Comparison of ENCODE assay signal across 19 mouse cellular contexts in the genomic region with DNA sequence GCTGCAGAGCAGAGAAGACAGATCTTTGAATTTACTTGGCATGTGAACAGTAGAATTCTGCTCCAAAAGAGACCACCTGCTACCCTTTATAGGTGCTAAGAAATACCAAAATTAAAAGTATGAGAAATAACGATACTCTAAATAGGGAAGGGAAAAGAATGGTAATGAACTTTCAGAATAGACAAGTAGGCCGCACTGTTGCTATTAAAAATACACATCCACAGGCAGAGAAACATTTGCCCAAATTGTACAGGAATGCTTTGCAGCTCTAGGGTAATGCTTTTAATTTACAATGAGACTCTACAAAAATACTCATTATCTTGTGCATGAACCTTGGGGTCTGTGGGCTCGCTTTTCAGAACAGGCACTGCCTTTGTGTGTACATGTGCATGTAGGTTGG.
DNase-seq lines count a peak whose midpoint lies in the region; ATAC-seq lines count a peak whose summit lies in the region.
"Had no signal": no experiment of that assay in that cellular context is flagged by ENCODE, and none has a peak within 500 bp of the region (broad histone marks: within the 10 kb centered on the region; RNA-seq: fewer than 3 reads in every experiment).

No protein-coding gene starts in this region.

- peak; percentile 89 for ATAC-seq in frontal cortex, adult (ENCODE audit: low TSS enrichment)
- ATAC-seq: activated CD4-positive, CD25-positive, alpha-beta regulatory T cell, adult 4 months; forebrain, embryonic 14.5 days; forebrain, embryonic 16.5 days; Patski had no signal

- DNase-seq in frontal cortex, postnatal 36 days (ENCODE audit: low spot score in 2 of 2), result no peak
- DNase-seq in A20 (ENCODE audit: low read depth, low spot score), result peak; percentile 35
- DNase-seq in brain, adult 2 months (ENCODE audit: low read depth, low spot score), result peak; percentile 35
- no peak for DNase-seq in cerebellum, adult 9-10 months
- no peak for DNase-seq in lung, postnatal 10 days
- DNase-seq: adrenal gland, adult 8-10 months; adrenal gland, postnatal 14 days; adrenal gland, postnatal 36 days; cerebellum, adult 11 months; cerebellum, adult 18-20 months; cerebellum, adult 8-10 months; cerebellum, postnatal 10 days; cerebellum, postnatal 25 days; embryo, embryonic 11 days had no signal

Comparison
In these comparisons a context has a peak if more than half of its experiments do, and no peak if none do; other contexts are left out.
1. DNase-seq: peak in A20 (single experiment) and brain, adult 2 months (single experiment); none in frontal cortex, postnatal 36 days (0 of 2), cerebellum, adult 9-10 months (single experiment) and lung, postnatal 10 days (single experiment).